Mouse (Mus musculus) cerebellum, adult 2 months (tissue): ENCODE data around the gene Creg1. TPM values are rescaled to one million over a fixed set of nuclear protein-coding genes. Genes with fewer than 3 reads are reported as not detected.

Experiments used
- DNase-seq, 2 experiments: peaks; one replicate each; pipeline ENCODE4 v3.0.0; 2021
- H3K27ac ChIP-seq: fragments of 200-500 bp; 2 replicates; pipeline ENCODE4 v1.5.1; 2012; ENCODE audit warnings: low read length, control low read depth, inconsistent platforms; ENCODE audit not compliant: insufficient read depth
- H3K27me3 ChIP-seq: fragments of 200-500 bp; 2 replicates; pipeline ENCODE4 v1.6.1; 2012; ENCODE audit warnings: inconsistent platforms, mild to moderate bottlenecking, low read length, moderate library complexity; ENCODE audit not compliant: control insufficient read depth, insufficient read depth
- H3K4me1 ChIP-seq: fragments of 200-500 bp; 2 replicates; pipeline ENCODE4 v1.6.1; 2011; ENCODE audit warnings: low read length; ENCODE audit not compliant: control insufficient read depth, insufficient read depth
- H3K4me3 ChIP-seq: fragments of 200-500 bp; replicated peaks from 2 replicates; pipeline ENCODE3; 2011; ENCODE audit warnings: mild to moderate bottlenecking, low read depth, low read length, control low read depth; ENCODE audit not compliant: insufficient read depth
- CTCF ChIP-seq: fragments of 200-500 bp; IDR thresholded peaks from 2 replicates; pipeline ENCODE4 v1.5.1; 2011; ENCODE audit warnings: low read depth, mild to moderate bottlenecking, control low read depth, low read length, moderate library complexity, borderline replicate concordance; ENCODE audit not compliant: insufficient read depth
- POLR2A ChIP-seq: fragments of 200-500 bp; IDR thresholded peaks from 2 replicates; pipeline ENCODE4 v1.6.1; 2011; ENCODE audit warnings: low read length, control low read depth, borderline replicate concordance; ENCODE audit not compliant: insufficient read depth
- WGBS: fragments of 180-500 bp; shearing (Covaris S2); methylation state at CpG from one replicate; pipeline ENCODE4 v1.1.7; 2018; 5-methylcytosine and 5-hydroxymethylcytosine counted together
- polyA plus RNA-seq: library from polyadenylated mRNA; depleted of rRNA; stranded (reverse); fragments of >200 nt; gene quantifications from 2 replicates; pipeline ENCODE4 v1.2.3, GENCODE M21; 2012

The Creg1 gene
- polyA plus RNA-seq, 1 experiment = 51.0 TPM

GRCm38 (mm10) chr1:165735826-165736818 lies 27.4 kb upstream of the Creg1 start:
- Histone ChIP-seq H3K4me3 (no peak overlapping the region), H3K27me3 (no peaks in the 10 kb centered on the region), H3K27ac (no peak overlapping the region), H3K4me1 (no peaks in the 10 kb centered on the region)
- no peak for TF ChIP-seq POLR2A
- TF ChIP-seq CTCF = peak; percentile 94
- WGBS = 29% methylated on average over 20 of the region's 20 CpGs
- DNase-seq = peak; percentile 74 to 81

GRCm38 (mm10) chr1:165737451-165737850 lies 26.1 kb upstream of the Creg1 start:
- H3K4me1 ChIP-seq = no peaks in the 10 kb centered on the region
- no peaks in the 10 kb centered on the region for H3K27me3 ChIP-seq
- no peak for DNase-seq
- H3K4me3 ChIP-seq = no peak overlapping the region
- no peak for TF ChIP-seq CTCF
- 65% methylated on average over 5 of the region's 5 CpGs for WGBS
- H3K27ac ChIP-seq = no peak overlapping the region

GRCm38 (mm10) chr1:165737867-165738266 lies 25.7 kb upstream of the Creg1 start:
- WGBS = 62% methylated on average over 3 of the region's 3 CpGs
- Histone ChIP-seq H3K27ac (no peak overlapping the region), H3K4me3 (no peak overlapping the region)

GRCm38 (mm10) chr1:165738985-165739384 lies 24.6 kb upstream of the Creg1 start:
- 87% methylated on average over 1 of the region's 1 CpGs for WGBS
- H3K4me1 ChIP-seq = no peaks in the 10 kb centered on the region
- no peak for TF ChIP-seq POLR2A
- TF ChIP-seq CTCF = no peak

More at GRCm38 (mm10) chr1:165737867-165738266, 25.7 kb upstream of the Creg1 start:
- Histone ChIP-seq H3K4me1 (no peaks in the 10 kb centered on the region), H3K27me3 (no peaks in the 10 kb centered on the region)
- DNase-seq = no peak
- TF ChIP-seq CTCF (no peak), POLR2A (no peak)

GRCm38 (mm10) chr1:165741989-165742388 lies 21.6 kb upstream of the Creg1 start:
- Histone ChIP-seq H3K27ac (no peak overlapping the region), H3K27me3 (no peaks in the 10 kb centered on the region), H3K4me1 (no peaks in the 10 kb centered on the region), H3K4me3 (no peak overlapping the region)
- WGBS = 88% methylated on average over 8 of the region's 8 CpGs
- TF ChIP-seq CTCF (no peak), POLR2A (no peak)
- no peak for DNase-seq

More at GRCm38 (mm10) chr1:165738985-165739384, 24.6 kb upstream of the Creg1 start:
- Histone ChIP-seq H3K4me3 (no peak overlapping the region), H3K27ac (no peak overlapping the region), H3K27me3 (no peaks in the 10 kb centered on the region)
- no peak for DNase-seq

- H3K4me1 ChIP-seq = no peaks in the 10 kb centered on the region
- WGBS = 20% methylated on average over 11 of the region's 11 CpGs
- no peak overlapping the region for H3K4me3 ChIP-seq
- no peak for DNase-seq
- no peak overlapping the region for H3K27ac ChIP-seq
- TF ChIP-seq POLR2A = no peak
- TF ChIP-seq CTCF = no peak
- no peaks in the 10 kb centered on the region for H3K27me3 ChIP-seq
These were observed 15.5 kb upstream of the Creg1 start for GRCm38 (mm10) chr1:165748053-165748452.

- Histone ChIP-seq H3K4me1 (no peaks in the 10 kb centered on the region), H3K4me3 (no peak overlapping the region), H3K27me3 (no peaks in the 10 kb centered on the region), H3K27ac (no peak overlapping the region)
- TF ChIP-seq CTCF (no peak), POLR2A (no peak)
- no peak for DNase-seq
These were observed 12.4 kb upstream of the Creg1 start for GRCm38 (mm10) chr1:165751142-165751541.

GRCm38 (mm10) chr1:165751838-165752237 lies 11.7 kb upstream of the Creg1 start:
- DNase-seq = no peak
- H3K27ac ChIP-seq = no peak overlapping the region
- H3K4me3 ChIP-seq = no peak overlapping the region
- no peaks in the 10 kb centered on the region for H3K4me1 ChIP-seq
- WGBS = 73% methylated on average over 5 of the region's 5 CpGs
- H3K27me3 ChIP-seq = no peaks in the 10 kb centered on the region
- TF ChIP-seq CTCF = no peak
- no peak for TF ChIP-seq POLR2A
